Mouse (Mus musculus) CH12.LX (cell line): ENCODE data around the gene Tmem50a. TPM values are rescaled to one million over a fixed set of nuclear protein-coding genes. Genes with fewer than 3 reads are reported as not detected.

Experiments
- DNase-seq: peaks from one replicate; pipeline ENCODE4 v3.0.0-alpha.2; 2013; ENCODE audit errors: extremely low read depth
- H3K27ac ChIP-seq: 2 replicates; pipeline ENCODE4 v1.5.1; 2012; ENCODE audit warnings: low read depth, mild to moderate bottlenecking, control low read depth, moderate library complexity; ENCODE audit not compliant: insufficient read depth
- H3K27me3 ChIP-seq: replicated peaks from 2 replicates; pipeline ENCODE3; 2012; ENCODE audit warnings: inconsistent platforms
- H3K36me3 ChIP-seq, 2 experiments: replicated peaks in 1 of 2; 2 replicates each; pipeline versions ENCODE3 to v1.6.1; 2012; ENCODE audit warnings: inconsistent platforms in 1 of 2, low read length in 1 of 2, mild to moderate bottlenecking in 1 of 2, mixed read lengths in 1 of 2, moderate library complexity in 1 of 2; ENCODE audit not compliant: control insufficient read depth in 1 of 2, insufficient read depth in 1 of 2
- H3K4me1 ChIP-seq, 2 experiments: 2 replicates each; pipeline ENCODE4 v1.6.1; 2012; ENCODE audit warnings: inconsistent platforms in 1 of 2, moderate library complexity in 1 of 2; ENCODE audit not compliant: insufficient read depth in 2 of 2, control insufficient read depth in 1 of 2
- H3K4me2 ChIP-seq: 2 replicates; pipeline ENCODE4 v1.6.1; 2012; ENCODE audit warnings: low read depth, mild to moderate bottlenecking, control low read depth; ENCODE audit not compliant: poor library complexity, insufficient read depth, severe bottlenecking
- H3K4me3 ChIP-seq, 3 experiments: fragments of 150-350 bp in 1 of 3; sonication (generic) in 1 of 3; replicated peaks in 1 of 3; 2 replicates each; pipeline versions ENCODE3 to v1.5.1; 2011 to 2012; ENCODE audit warnings: low read depth in 2 of 3, low read length in 2 of 3, mild to moderate bottlenecking in 2 of 3, moderate library complexity in 2 of 3, control low read depth in 1 of 3, improper control_type of control experiment in 1 of 3, inconsistent platforms in 1 of 3, mixed read lengths in 1 of 3; ENCODE audit not compliant: poor library complexity in 1 of 3
- H3K79me2 ChIP-seq: replicated peaks from 2 replicates; pipeline ENCODE4 v1.6.1; 2012; ENCODE audit warnings: mild to moderate bottlenecking, moderate library complexity; ENCODE audit not compliant: control insufficient read depth, poor library complexity, insufficient read depth, severe bottlenecking; ENCODE audit errors: extremely low read depth
- H3K9ac ChIP-seq: 2 replicates; pipeline ENCODE4 v1.6.1; 2012; ENCODE audit warnings: low read depth, mild to moderate bottlenecking, control low read depth, moderate library complexity; ENCODE audit not compliant: insufficient read depth
- H3K9me3 ChIP-seq: replicated peaks from 2 replicates; pipeline ENCODE3; 2012; ENCODE audit warnings: low read length, inconsistent platforms, mixed read lengths
- BHLHE40 ChIP-seq: IDR thresholded peaks from 2 replicates; pipeline ENCODE4 v1.6.1; 2011; ENCODE audit warnings: mild to moderate bottlenecking, low read depth, low read length, improper control_type of control experiment
- CTCF ChIP-seq, 2 experiments: IDR thresholded peaks in 1 of 2; conservative IDR thresholded peaks in 1 of 2; 2 replicates each; pipeline ENCODE4 v1.5.1; 2011 to 2012; ENCODE audit warnings: low read depth in 2 of 2, low read length in 2 of 2, improper control_type of control experiment in 1 of 2, inconsistent platforms in 1 of 2, mild to moderate bottlenecking in 1 of 2, moderate library complexity in 1 of 2
- E2F4 ChIP-seq: IDR thresholded peaks from 2 replicates; pipeline ENCODE4 v1.6.1; 2011; ENCODE audit warnings: low read depth, low read length, improper control_type of control experiment; ENCODE audit not compliant: insufficient replicate concordance
- ETS1 ChIP-seq: conservative IDR thresholded peaks from 2 replicates; pipeline ENCODE4 v1.6.1; 2012; ENCODE audit warnings: low read depth, mild to moderate bottlenecking, inconsistent platforms, low read length, improper control_type of control experiment, moderate library complexity
- HCFC1 ChIP-seq: IDR thresholded peaks from 2 replicates; pipeline ENCODE4 v1.6.1; 2012; ENCODE audit warnings: low read depth, mild to moderate bottlenecking, inconsistent platforms, low read length, improper control_type of control experiment
- MAFK ChIP-seq: IDR thresholded peaks from 2 replicates; pipeline ENCODE4 v1.6.1; 2011; ENCODE audit warnings: low read length, improper control_type of control experiment; ENCODE audit not compliant: insufficient replicate concordance
- MAX ChIP-seq: IDR thresholded peaks from 2 replicates; pipeline ENCODE4 v1.6.1; 2011; ENCODE audit warnings: low read length, improper control_type of control experiment
- NELFE ChIP-seq: IDR thresholded peaks from 2 replicates; pipeline ENCODE4 v1.6.1; 2011; ENCODE audit warnings: low read depth, low read length, improper control_type of control experiment
- PAX5 ChIP-seq: IDR thresholded peaks from 2 replicates; pipeline ENCODE4 v1.6.1; 2012; ENCODE audit warnings: low read length, inconsistent platforms, mixed read lengths
- RAD21 ChIP-seq: IDR thresholded peaks from 2 replicates; pipeline ENCODE4 v1.6.1; 2011; ENCODE audit warnings: low read depth, mild to moderate bottlenecking, low read length, improper control_type of control experiment, moderate library complexity
- SIN3A ChIP-seq: IDR thresholded peaks from 2 replicates; pipeline ENCODE4 v1.6.1; 2012; ENCODE audit warnings: low read length, improper control_type of control experiment, inconsistent platforms
- SMC3 ChIP-seq: IDR thresholded peaks from 2 replicates; pipeline ENCODE4 v1.6.1; 2011; ENCODE audit warnings: low read depth, low read length, improper control_type of control experiment
- UBTF ChIP-seq: IDR thresholded peaks from 2 replicates; pipeline ENCODE4 v1.6.1; 2012; ENCODE audit warnings: low read depth, mild to moderate bottlenecking, inconsistent platforms, low read length, improper control_type of control experiment, moderate library complexity
- USF1 ChIP-seq: IDR thresholded peaks from 2 replicates; pipeline ENCODE4 v1.6.1; 2014; ENCODE audit warnings: low read depth, mild to moderate bottlenecking, inconsistent platforms, low read length, improper control_type of control experiment
- dilution Hi-C: fragments of 300-500 bp; cut with MboI; formaldehyde crosslinking; loops from 2 replicates; pipeline ENCODE4 v1.14.3; 2020; ENCODE audit warnings: low sequenced_read_pairs; ENCODE audit not compliant: extremely low pct_unique_long_range_greater_than_20kb, extremely low pct_ligation_motif_present
- in situ Hi-C: fragments of 300-500 bp; cut with MboI; formaldehyde crosslinking; loops from 3 replicates; pipeline ENCODE4 v1.14.3; 2019; ENCODE audit warnings: low sequenced_read_pairs, low pct_ligation_motif_present, low pct_unique_long_range_greater_than_20kb, mixed read lengths
- polyA plus RNA-seq: library from polyadenylated mRNA; unstranded; fragments of >175 nt; gene quantifications from 2 replicates; pipeline ENCODE4 v1.2.1, GENCODE M21; 2012; ENCODE audit warnings: low read depth; ENCODE audit not compliant: insufficient read length
- total RNA-seq, 2 experiments: library from RNA; depleted of rRNA; stranded (reverse); fragments of 300-350 nt in 1 of 2; fragments of >200 nt in 1 of 2; gene quantifications; 2 replicates each; pipeline ENCODE4 v1.2.3; 2012 to 2014

The Tmem50a gene
- total and polyA plus RNA-seq, 3 experiments: 95.8 to 133 (median 131) TPM

GRCm38 (mm10) chr4:134884364-134884763 lies 30.5 kb downstream of the Tmem50a start:
- H3K79me2 ChIP-seq: no peaks in the 10 kb centered on the region
- no peaks in the 10 kb centered on the region for H3K9me3 ChIP-seq
- H3K9ac ChIP-seq: no peak overlapping the region
- H3K36me3 ChIP-seq: no peaks in the 10 kb centered on the region
- no peak for TF ChIP-seq ETS1
- no peak for TF ChIP-seq CTCF (conservative IDR thresholded peaks at IDR 0.05 in 1 of 2, IDR thresholded peaks at IDR 0.05 in 1 of 2; ENCODE audit: low read depth in 2 of 2, low read length in 2 of 2)
- no peak for TF ChIP-seq SIN3A
- no peak for TF ChIP-seq MAFK
- no peak for TF ChIP-seq USF1
- TF ChIP-seq UBTF: no peak
- peaks cover 6 to 17% of the 10 kb centered on the region in 2 experiments; a peak in 3 of 4 replicates for H3K4me1 ChIP-seq
- dilution Hi-C loops (no loop called here), in situ Hi-C loops (no loop called here)
- no peaks in the 10 kb centered on the region for H3K27me3 ChIP-seq
- no peak overlapping the region for H3K27ac ChIP-seq
- H3K4me3 ChIP-seq: no peak overlapping the region
- no peak overlapping the region for H3K4me2 ChIP-seq
- no peak for DNase-seq

DNA sequence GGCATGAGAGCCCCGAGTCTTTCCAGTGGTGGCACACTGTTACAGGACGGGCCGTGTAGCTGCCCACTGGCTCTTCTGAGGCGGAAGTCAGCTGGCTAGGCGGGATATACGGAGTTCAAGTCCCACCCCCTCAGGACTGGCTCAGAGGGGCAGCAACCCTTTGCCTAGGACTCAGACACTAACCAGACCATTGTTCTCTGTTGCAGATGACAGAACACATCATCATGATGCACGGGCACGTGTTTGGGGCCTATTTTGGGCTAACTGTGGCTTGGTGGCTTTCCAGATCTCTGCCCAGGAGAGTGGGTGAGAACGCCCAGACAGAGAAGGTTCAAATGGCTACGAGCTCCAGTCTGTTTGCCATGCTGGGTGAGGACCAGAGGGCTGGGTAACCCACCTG lies 31.0 kb downstream of the Tmem50a start:
- no peak for TF ChIP-seq E2F4
- TF ChIP-seq BHLHE40: peak; percentile 75
- no peak for TF ChIP-seq NELFE
- TF ChIP-seq HCFC1: no peak
- peak; percentile 43; the same call in 1 of the 2 replicates for TF ChIP-seq MAX
- no peak for TF ChIP-seq USF1
- Histone ChIP-seq H3K36me3 (no peaks in the 10 kb centered on the region), H3K4me2 (no peak overlapping the region), H3K9ac (no peak overlapping the region), H3K27ac (no peak overlapping the region), H3K4me1 (peaks cover 6 to 20% of the 10 kb centered on the region in 2 experiments; a peak in 3 of 4 replicates), H3K4me3 (no peak overlapping the region), H3K27me3 (no peaks in the 10 kb centered on the region), H3K9me3 (no peaks in the 10 kb centered on the region), H3K79me2 (no peaks in the 10 kb centered on the region)
- dilution Hi-C loops: no loop called here
- no peak for DNase-seq
- in situ Hi-C loops: no loop called here

DNA sequence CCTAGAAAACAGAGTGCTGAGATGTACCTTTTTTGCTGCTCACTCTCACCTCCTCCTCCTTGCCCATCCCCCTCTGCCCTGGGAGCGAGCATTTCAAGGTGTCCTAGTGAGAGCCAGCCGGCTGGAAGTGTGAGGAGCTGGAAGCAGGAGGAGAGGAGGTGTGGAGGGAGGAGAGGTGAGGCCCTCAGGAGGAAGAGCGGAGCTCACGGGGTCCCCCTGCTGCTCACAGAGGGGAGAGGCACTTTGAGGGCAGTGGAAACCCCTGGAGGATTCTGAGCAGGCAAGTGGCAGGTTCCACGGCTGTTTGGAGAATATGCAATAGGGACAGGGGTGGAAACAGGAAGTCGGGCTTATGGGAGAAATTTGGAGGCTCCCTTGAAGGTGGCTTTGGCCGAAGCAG lies 31.6 kb downstream of the Tmem50a start:
- TF ChIP-seq RAD21: peak; percentile 25
- TF ChIP-seq PAX5: no peak
- peak; percentile 51 for TF ChIP-seq SMC3
- peak; percentile 66 to 74 for TF ChIP-seq CTCF (conservative IDR thresholded peaks at IDR 0.05 in 1 of 2, IDR thresholded peaks at IDR 0.05 in 1 of 2; ENCODE audit: low read depth in 2 of 2, low read length in 2 of 2)
- in situ Hi-C loops: no loop called here
- Histone ChIP-seq H3K79me2 (no peaks in the 10 kb centered on the region), H3K9me3 (no peaks in the 10 kb centered on the region), H3K27ac (no peak overlapping the region), H3K9ac (no peak overlapping the region), H3K27me3 (no peaks in the 10 kb centered on the region), H3K4me1 (peaks cover 6 to 20% of the 10 kb centered on the region in 2 experiments; a peak in 3 of 4 replicates), H3K4me3 (no peak overlapping the region), H3K4me2 (no peak overlapping the region), H3K36me3 (no peaks in the 10 kb centered on the region)
- peak; percentile 54 for DNase-seq
- dilution Hi-C loops: no loop called here
